Mouse (Mus musculus): ENCODE data around the gene Cops9. TPM values are rescaled to one million over a fixed set of nuclear protein-coding genes. Genes with fewer than 3 reads are reported as not detected.

The Cops9 gene
- 521 and 566 TPM in 2 replicates for polyA plus RNA-seq (2014; fragmentation: Nextera tagmentation; extraction: Ambion mirVana)

GRCm38 (mm10) chr1:92641514-92642272 lies at the start of gene Cops9:
Cops9 (minus strand) TSS chr1:92641985.
- Histone ChIP-seq H3K27me3 (ENCODE audit: control insufficient read depth, insufficient read depth, low read length) (0 out of 2 replicates have a peak, but pooled peaks cover 2% of the 10 kb centered on the region), H3K4me3 (ENCODE audit: control insufficient read depth in 1 of 2, insufficient read depth in 1 of 2, low read depth in 1 of 2, low read length in 2 of 2) (peak within 1 kb of the TSS; percentile 65 to 90), H3K4me1 (ENCODE audit: control insufficient read depth in 2 of 2, insufficient read depth in 2 of 2, low read length in 2 of 2) (peaks cover 4 to 17% of the 10 kb centered on the region in 2 experiments; a peak in 3 of 4 replicates), H3K9me3 (ENCODE audit: control insufficient read depth, low read length) (no peaks in the 10 kb centered on the region), H3K36me3 (ENCODE audit: control insufficient read depth, insufficient read depth, low read length) (peaks cover 31% of the 10 kb centered on the region), H3K27ac (replicated peaks in 1 of 2; ENCODE audit: control insufficient read depth in 1 of 2, insufficient read depth in 1 of 2, low read depth in 2 of 2, low read length in 2 of 2) (peak within 1 kb of the TSS; percentile 40 to 63; a peak in 3 of 4 replicates), H3K4me2 (ENCODE audit: low read length) (peak within 1 kb of the TSS; percentile 86), H3K9ac (ENCODE audit: low read length) (peak within 1 kb of the TSS; percentile 95)
- peak; percentile 80; the same call in 1 of the 2 replicates for ATAC-seq (ENCODE audit: insufficient number of reproducible peaks, insufficient read depth, low FRiP score, low read depth)
- WGBS = 2% methylated on average over 50 of the region's 50 CpGs

- no peak overlapping the region for H3K4me2 ChIP-seq (ENCODE audit: low read length)
- ATAC-seq (ENCODE audit: insufficient number of reproducible peaks, insufficient read depth, low FRiP score, low read depth) = no peak
- no peak overlapping the region for H3K9ac ChIP-seq (ENCODE audit: low read length)
- peaks cover 4 to 6% of the 10 kb centered on the region in 2 experiments; a peak in 3 of 4 replicates for H3K4me1 ChIP-seq (ENCODE audit: control insufficient read depth in 2 of 2, insufficient read depth in 2 of 2, low read length in 2 of 2)
- whole genome bisulfite sequencing = 81% methylated on average over 3 of the region's 3 CpGs
- no peak overlapping the region for H3K4me3 ChIP-seq (ENCODE audit: control insufficient read depth in 1 of 2, insufficient read depth in 1 of 2, low read depth in 1 of 2, low read length in 2 of 2)
- peaks cover 3% of the 10 kb centered on the region for H3K27me3 ChIP-seq (ENCODE audit: control insufficient read depth, insufficient read depth, low read length)
- no peaks in the 10 kb centered on the region for H3K36me3 ChIP-seq (ENCODE audit: control insufficient read depth, insufficient read depth, low read length)
- no peaks in the 10 kb centered on the region for H3K9me3 ChIP-seq (ENCODE audit: control insufficient read depth, low read length)
- H3K27ac ChIP-seq (replicated peaks in 1 of 2; ENCODE audit: control insufficient read depth in 1 of 2, insufficient read depth in 1 of 2, low read depth in 2 of 2, low read length in 2 of 2) = no peak overlapping the region
Observed at GRCm38 (mm10) chr1:92691166-92691844, 49.5 kb upstream of the Cops9 start.

- Histone ChIP-seq H3K36me3 (ENCODE audit: control insufficient read depth, insufficient read depth, low read length) (no peaks in the 10 kb centered on the region), H3K9me3 (ENCODE audit: control insufficient read depth, low read length) (no peaks in the 10 kb centered on the region), H3K27me3 (ENCODE audit: control insufficient read depth, insufficient read depth, low read length) (peaks cover 3% of the 10 kb centered on the region), H3K27ac (replicated peaks in 1 of 2; ENCODE audit: control insufficient read depth in 1 of 2, insufficient read depth in 1 of 2, low read depth in 2 of 2, low read length in 2 of 2) (no peak overlapping the region), H3K4me2 (ENCODE audit: low read length) (no peak overlapping the region), H3K9ac (ENCODE audit: low read length) (no peak overlapping the region), H3K4me3 (ENCODE audit: control insufficient read depth in 1 of 2, insufficient read depth in 1 of 2, low read depth in 1 of 2, low read length in 2 of 2) (no peak overlapping the region), H3K4me1 (ENCODE audit: control insufficient read depth in 2 of 2, insufficient read depth in 2 of 2, low read length in 2 of 2) (peaks cover 0 to 3% of the 10 kb centered on the region in 2 experiments; a peak in 1 of 4 replicates)
- 41% methylated on average over 8 of the region's 8 CpGs for WGBS
- ATAC-seq (ENCODE audit: insufficient number of reproducible peaks, insufficient read depth, low FRiP score, low read depth) = no peak
Observed at GRCm38 (mm10) chr1:92686994-92687393, 45.2 kb upstream of the Cops9 start.

GRCm38 (mm10) chr1:92683151-92683550 lies 41.4 kb upstream of the Cops9 start:
- Histone ChIP-seq H3K4me2 (ENCODE audit: low read length) (no peak overlapping the region), H3K9me3 (ENCODE audit: control insufficient read depth, low read length) (no peaks in the 10 kb centered on the region), H3K27me3 (ENCODE audit: control insufficient read depth, insufficient read depth, low read length) (peaks cover 7% of the 10 kb centered on the region; the same call in 1 of the 2 replicates), H3K4me1 (ENCODE audit: control insufficient read depth in 2 of 2, insufficient read depth in 2 of 2, low read length in 2 of 2) (peaks cover 2 to 11% of the 10 kb centered on the region in 2 experiments; a peak in 2 of 4 replicates), H3K27ac (replicated peaks in 1 of 2; ENCODE audit: control insufficient read depth in 1 of 2, insufficient read depth in 1 of 2, low read depth in 2 of 2, low read length in 2 of 2) (no peak overlapping the region), H3K9ac (ENCODE audit: low read length) (no peak overlapping the region), H3K36me3 (ENCODE audit: control insufficient read depth, insufficient read depth, low read length) (no peaks in the 10 kb centered on the region), H3K4me3 (ENCODE audit: control insufficient read depth in 1 of 2, insufficient read depth in 1 of 2, low read depth in 1 of 2, low read length in 2 of 2) (no peak overlapping the region)
- no peak for ATAC-seq (ENCODE audit: insufficient number of reproducible peaks, insufficient read depth, low FRiP score, low read depth)
- WGBS = 89% methylated on average over 8 of the region's 8 CpGs

- Histone ChIP-seq H3K27me3 (ENCODE audit: control insufficient read depth, insufficient read depth, low read length) (0 out of 2 replicates have a peak, but pooled peaks cover 3% of the 10 kb centered on the region), H3K27ac (replicated peaks in 1 of 2; ENCODE audit: control insufficient read depth in 1 of 2, insufficient read depth in 1 of 2, low read depth in 2 of 2, low read length in 2 of 2) (no peak overlapping the region), H3K9ac (ENCODE audit: low read length) (no peak overlapping the region; the same call in 1 of the 2 replicates), H3K4me1 (ENCODE audit: control insufficient read depth in 2 of 2, insufficient read depth in 2 of 2, low read length in 2 of 2) (peaks cover 4 to 9% of the 10 kb centered on the region in 2 experiments; a peak in 2 of 4 replicates), H3K4me3 (ENCODE audit: control insufficient read depth in 1 of 2, insufficient read depth in 1 of 2, low read depth in 1 of 2, low read length in 2 of 2) (no peak overlapping the region), H3K36me3 (ENCODE audit: control insufficient read depth, insufficient read depth, low read length) (no peaks in the 10 kb centered on the region), H3K4me2 (ENCODE audit: low read length) (no peak overlapping the region), H3K9me3 (ENCODE audit: control insufficient read depth, low read length) (no peaks in the 10 kb centered on the region)
- no peak for ATAC-seq (ENCODE audit: insufficient number of reproducible peaks, insufficient read depth, low FRiP score, low read depth)
- WGBS = 34% methylated on average over 16 of the region's 16 CpGs
Observed at GRCm38 (mm10) chr1:92680668-92681603, 39.2 kb upstream of the Cops9 start.

- no peak overlapping the region for H3K4me3 ChIP-seq (ENCODE audit: control insufficient read depth in 1 of 2, insufficient read depth in 1 of 2, low read depth in 1 of 2, low read length in 2 of 2)
- no peak for ATAC-seq (ENCODE audit: insufficient number of reproducible peaks, insufficient read depth, low FRiP score, low read depth)
- H3K9ac ChIP-seq (ENCODE audit: low read length) = no peak overlapping the region
- H3K27ac ChIP-seq (replicated peaks in 1 of 2; ENCODE audit: control insufficient read depth in 1 of 2, insufficient read depth in 1 of 2, low read depth in 2 of 2, low read length in 2 of 2) = no peak overlapping the region
- peaks cover 4 to 9% of the 10 kb centered on the region in 2 experiments; a peak in 2 of 4 replicates for H3K4me1 ChIP-seq (ENCODE audit: control insufficient read depth in 2 of 2, insufficient read depth in 2 of 2, low read length in 2 of 2)
- no peaks in the 10 kb centered on the region for H3K9me3 ChIP-seq (ENCODE audit: control insufficient read depth, low read length)
- no peaks in the 10 kb centered on the region for H3K36me3 ChIP-seq (ENCODE audit: control insufficient read depth, insufficient read depth, low read length)
- 0 out of 2 replicates have a peak, but pooled peaks cover 3% of the 10 kb centered on the region for H3K27me3 ChIP-seq (ENCODE audit: control insufficient read depth, insufficient read depth, low read length)
- WGBS = 82% methylated on average over 5 of the region's 5 CpGs
- H3K4me2 ChIP-seq (ENCODE audit: low read length) = no peak overlapping the region
Observed at GRCm38 (mm10) chr1:92678757-92679156, 37.0 kb upstream of the Cops9 start.

- Histone ChIP-seq H3K9me3 (ENCODE audit: control insufficient read depth, low read length) (no peaks in the 10 kb centered on the region), H3K4me1 (ENCODE audit: control insufficient read depth in 2 of 2, insufficient read depth in 2 of 2, low read length in 2 of 2) (peaks cover 4 to 9% of the 10 kb centered on the region in 2 experiments; a peak in 2 of 4 replicates), H3K27me3 (ENCODE audit: control insufficient read depth, insufficient read depth, low read length) (0 out of 2 replicates have a peak, but pooled peaks cover 3% of the 10 kb centered on the region), H3K4me3 (ENCODE audit: control insufficient read depth in 1 of 2, insufficient read depth in 1 of 2, low read depth in 1 of 2, low read length in 2 of 2) (no peak overlapping the region), H3K27ac (replicated peaks in 1 of 2; ENCODE audit: control insufficient read depth in 1 of 2, insufficient read depth in 1 of 2, low read depth in 2 of 2, low read length in 2 of 2) (no peak overlapping the region), H3K36me3 (ENCODE audit: control insufficient read depth, insufficient read depth, low read length) (no peaks in the 10 kb centered on the region), H3K9ac (ENCODE audit: low read length) (no peak overlapping the region), H3K4me2 (ENCODE audit: low read length) (no peak overlapping the region)
- 89% methylated on average over 3 of the region's 3 CpGs for WGBS
- ATAC-seq (ENCODE audit: insufficient number of reproducible peaks, insufficient read depth, low FRiP score, low read depth) = no peak
Observed at GRCm38 (mm10) chr1:92676676-92676975, 34.8 kb upstream of the Cops9 start.
